Mouse (Mus musculus): ENCODE measurements around the gene Cacna1d.
A peak's percentile ranks its signal among the peaks of the same experiment; 100 is the strongest.

Gene Cacna1d

DNA sequence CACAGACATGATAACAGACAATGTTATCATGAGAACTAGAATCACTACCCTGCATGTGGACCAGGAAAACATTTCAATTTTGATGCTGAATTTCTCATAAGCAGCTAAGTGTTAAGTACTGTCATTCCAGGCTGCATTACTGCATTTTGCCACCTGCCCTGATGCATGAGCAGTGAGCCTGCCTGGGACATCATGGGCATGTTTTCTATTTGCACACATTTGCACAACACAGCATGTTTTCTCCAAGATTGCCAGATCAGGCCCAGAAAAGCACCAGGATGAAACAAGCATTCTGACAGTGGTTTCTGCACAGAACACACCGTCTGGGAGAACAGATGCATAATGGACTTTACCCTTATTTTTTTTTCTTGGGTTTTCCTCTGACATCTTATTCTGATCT lies 294.3 kb downstream of the Cacna1d start:
- no peak for DNase-seq

DNA sequence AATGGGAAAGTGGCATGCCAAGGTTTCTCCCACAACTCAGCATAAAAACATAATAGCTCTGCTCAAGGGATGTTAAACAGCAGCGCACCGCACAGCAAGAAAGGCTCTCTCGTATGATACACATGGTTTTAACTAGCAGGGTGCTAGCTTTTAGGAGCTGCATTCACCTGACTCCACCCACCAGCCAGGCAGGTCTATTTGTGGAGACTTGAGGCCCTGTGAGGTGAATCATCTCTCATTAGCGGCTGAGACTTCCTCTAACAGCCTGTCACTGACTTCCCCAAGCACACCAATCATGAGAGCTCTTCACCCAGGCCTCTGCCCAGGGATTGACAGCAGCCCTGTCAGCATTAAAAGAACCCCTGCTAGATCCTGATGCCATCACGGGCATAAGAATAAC lies 295.0 kb downstream of the Cacna1d start:
- DNase-seq = peak; percentile 68

- DNase-seq = no peak
Observed at GRCm38 (mm10) chr14:30190308-30190971, 300.8 kb downstream of the Cacna1d start.

- no peak for DNase-seq
Observed at GRCm38 (mm10) chr14:30185616-30186274, 305.5 kb downstream of the Cacna1d start.

- no peak for DNase-seq
Observed at GRCm38 (mm10) chr14:30184445-30185152, 306.7 kb downstream of the Cacna1d start.

DNA sequence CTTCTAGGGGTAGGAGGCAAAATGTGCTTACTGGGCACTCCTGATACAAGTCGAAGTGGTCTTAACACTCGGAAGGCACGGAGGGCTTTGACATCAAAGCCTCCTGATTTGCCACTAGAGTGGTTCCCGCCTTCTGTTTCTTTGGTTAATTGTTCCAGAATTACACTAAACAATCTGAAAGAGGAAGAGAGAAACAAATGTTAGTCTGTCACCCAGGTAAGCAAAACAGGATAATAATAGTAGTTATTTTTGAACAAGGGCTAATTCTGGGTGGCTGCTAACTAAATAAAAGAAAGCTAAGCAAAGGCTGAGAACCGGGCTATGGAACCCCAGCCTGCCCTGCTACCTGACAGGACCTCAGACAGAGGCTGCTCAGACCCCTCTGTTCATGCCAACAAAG lies 307.2 kb downstream of the Cacna1d start:
- no peak for DNase-seq

- DNase-seq = no peak
Observed at GRCm38 (mm10) chr14:30182624-30183524, 308.4 kb downstream of the Cacna1d start.

DNA sequence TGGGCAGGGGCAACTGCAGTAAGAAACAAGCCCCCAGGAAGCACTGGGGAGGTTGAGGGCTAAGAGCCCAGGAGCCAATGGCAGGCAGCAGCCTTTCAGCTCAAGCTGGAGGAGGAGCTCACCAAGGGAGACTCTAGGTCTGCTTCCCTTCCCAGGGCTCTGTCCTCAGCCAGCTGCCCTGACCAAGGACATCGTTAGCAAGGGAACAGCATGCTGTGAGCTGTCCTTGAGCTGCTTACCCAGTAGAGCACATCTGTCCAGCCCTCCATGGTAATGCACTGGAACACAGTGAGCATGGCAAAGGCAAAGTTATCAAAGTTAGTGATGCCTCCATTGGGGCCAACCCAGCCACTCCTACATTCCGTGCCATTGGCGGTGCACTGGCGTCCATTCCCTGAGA lies 312.9 kb downstream of the Cacna1d start:
- DNase-seq = no peak

- DNase-seq = no peak
Observed at GRCm38 (mm10) chr14:30177850-30178249, 313.4 kb downstream of the Cacna1d start.

GRCm38 (mm10) chr14:30175362-30175761 lies 315.9 kb downstream of the Cacna1d start:
- no peak for DNase-seq

DNA sequence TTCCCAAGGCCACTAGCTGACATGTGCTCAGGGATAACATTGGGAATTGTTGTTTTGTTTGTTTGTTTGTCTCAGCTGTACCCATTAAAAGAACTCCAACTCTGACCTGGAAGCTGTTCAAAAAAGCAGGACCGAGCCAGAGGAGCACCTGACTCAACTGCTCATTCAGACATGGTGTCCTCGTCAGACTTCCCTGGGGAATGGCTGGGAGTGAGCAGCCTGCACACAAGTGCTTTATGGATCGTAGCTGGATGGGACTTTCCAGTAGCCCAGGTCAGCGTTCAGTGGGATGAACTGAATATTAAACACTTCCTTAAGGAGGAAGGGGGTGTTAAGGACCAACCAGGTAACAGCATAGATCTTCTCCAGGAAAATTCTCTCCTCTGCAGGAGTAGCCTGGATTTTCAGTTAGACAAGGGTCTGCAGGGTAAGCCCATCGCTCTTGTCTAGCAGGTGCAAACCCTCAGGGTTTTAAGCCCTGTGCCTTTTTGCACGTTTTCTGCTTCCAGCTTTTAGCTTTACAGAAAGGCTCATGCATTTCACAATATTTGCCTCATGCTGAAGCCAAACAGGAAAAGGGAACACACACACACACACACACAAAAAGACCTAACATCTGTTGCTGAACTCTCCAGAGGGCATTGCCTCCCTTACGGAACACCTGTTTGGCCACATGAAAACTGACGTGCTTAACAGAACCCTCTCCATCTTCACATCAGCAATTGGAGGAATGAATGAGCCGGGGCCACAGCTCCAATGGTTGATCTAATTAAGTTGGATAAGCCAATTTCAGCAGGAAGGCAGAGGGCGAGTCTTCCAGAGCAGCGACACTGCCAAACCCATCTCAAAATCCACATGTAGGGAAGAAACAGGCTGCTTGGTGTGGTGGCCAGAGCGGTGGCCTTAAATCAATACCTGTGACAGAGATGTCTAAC lies 318.2 kb downstream of the Cacna1d start:
- no peak for DNase-seq

DNA sequence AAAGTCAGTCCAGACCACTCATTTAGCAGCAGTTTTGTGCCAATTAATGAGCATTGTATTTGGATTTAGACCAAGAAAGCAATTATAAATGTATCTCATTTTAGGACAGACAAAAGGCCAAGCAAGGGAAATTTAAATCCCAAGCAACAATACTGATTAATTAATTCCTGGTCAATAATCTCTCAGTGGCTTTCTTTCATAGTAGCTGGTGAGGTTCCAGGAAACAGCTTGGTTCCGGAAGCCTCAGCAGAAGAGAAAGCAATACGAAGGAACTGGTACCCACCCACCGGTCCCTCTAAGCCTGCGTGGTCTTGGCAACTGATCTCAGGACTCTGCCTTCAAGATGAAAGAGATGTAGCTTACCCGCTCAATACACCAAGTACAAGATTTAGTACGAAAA lies 319.7 kb downstream of the Cacna1d start:
- no peak for DNase-seq

DNA sequence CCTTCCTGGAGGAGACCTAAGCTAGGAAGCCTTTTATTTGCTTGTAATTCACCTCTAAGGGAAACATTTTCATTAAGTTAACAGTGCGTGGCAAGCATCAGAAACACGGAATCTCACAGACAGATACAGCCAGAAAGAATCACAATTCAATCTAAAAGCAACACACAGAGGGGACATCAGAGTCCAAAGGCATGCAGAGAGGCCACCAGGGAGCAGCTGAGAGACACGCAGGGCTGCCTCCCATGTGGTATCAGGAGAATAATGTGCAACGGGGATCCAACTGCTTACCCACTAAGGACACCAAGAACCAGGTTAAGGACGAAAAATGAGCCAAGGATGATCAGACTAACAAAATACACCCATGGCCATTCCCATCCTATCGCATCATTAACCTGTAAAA lies 320.2 kb downstream of the Cacna1d start:
- DNase-seq = no peak

DNA sequence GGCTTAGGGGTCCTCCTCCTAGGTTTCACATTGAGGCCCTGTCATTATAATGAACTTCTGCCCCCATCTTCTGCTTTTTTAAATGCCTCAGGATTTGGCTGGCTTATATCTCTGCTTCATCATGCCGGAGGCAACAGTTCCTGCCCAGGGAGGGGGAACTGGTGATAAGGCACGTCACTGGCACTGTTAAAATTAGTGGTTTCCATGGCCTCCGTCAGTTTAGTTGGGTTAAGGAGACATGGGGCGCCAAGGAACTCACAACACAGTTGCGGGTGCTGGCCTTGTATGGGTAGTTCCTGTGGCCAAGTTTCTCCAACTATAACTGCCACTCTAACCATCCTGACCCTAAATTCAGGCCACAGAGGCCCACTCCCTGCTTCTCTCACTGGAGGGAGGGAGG lies 321.8 kb downstream of the Cacna1d start:
- no peak for DNase-seq

DNA sequence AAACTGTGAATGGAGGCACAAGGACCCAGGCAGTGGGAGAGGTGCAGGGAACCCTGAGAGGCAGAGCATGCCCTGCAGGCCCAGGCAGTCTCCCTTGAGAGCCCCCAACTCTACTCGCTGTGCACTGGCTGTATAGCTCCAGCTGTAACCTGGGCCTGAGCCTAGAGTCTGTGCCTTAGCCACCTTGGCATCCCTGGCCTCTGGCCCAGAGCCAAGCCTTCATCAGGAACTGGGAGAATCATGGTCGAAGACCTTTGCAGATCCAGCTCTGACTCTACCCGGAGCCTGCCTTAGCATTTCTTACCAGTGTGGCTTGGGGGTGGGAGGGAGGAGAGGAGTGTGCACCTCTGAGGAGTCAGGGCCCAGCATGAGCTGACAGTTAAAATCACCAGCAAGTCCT lies 322.4 kb downstream of the Cacna1d start:
- DNase-seq = no peak

DNA sequence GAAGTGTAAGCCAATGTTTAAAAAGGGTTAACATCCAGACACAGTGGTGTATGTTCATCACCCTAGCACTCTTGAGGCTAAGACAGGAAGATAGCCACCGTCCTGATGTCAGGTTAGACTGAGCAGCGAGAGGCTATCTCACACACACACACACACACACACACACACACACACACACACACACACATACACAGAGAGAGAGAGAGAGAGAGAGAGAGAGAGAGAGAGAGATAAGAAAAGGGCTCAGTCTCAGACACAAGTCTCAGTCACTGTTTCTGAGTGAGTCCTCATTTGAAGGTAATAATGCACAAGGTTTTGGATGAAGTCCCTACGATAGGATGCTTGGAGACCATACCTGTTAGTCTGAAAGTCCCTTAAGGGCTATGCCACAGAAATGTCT lies 322.9 kb downstream of the Cacna1d start:
- no peak for DNase-seq

GRCm38 (mm10) chr14:30167606-30168005 lies 323.6 kb downstream of the Cacna1d start:
- DNase-seq = no peak

DNA sequence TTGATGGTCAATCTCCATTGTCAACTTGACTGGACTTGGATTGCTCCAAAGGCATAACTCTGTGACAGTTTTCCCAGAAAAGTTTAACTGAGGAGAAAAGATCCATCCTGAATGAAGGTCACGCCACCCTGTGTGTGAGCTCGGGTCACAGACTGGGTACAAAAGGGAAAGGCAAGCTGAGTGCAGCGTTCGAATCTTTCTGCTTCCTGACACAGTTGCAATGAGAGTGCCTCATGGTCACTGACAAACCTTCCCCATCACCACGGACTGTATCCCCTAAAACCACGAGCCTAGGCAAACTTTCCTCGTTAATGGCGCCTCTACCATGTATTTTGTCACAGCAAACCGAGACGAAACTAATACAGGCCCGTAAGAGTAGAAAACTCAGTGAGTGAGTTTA lies 325.2 kb downstream of the Cacna1d start:
- DNase-seq = no peak

GRCm38 (mm10) chr14:30163733-30164708 lies 327.2 kb downstream of the Cacna1d start:
- DNase-seq = peak; percentile 71

GRCm38 (mm10) chr14:30147774-30148173 lies 343.5 kb downstream of the Cacna1d start:
- DNase-seq = peak; percentile 23
